Mouse (Mus musculus) hematopoietic multipotent progenitor cell, adult 10-12 weeks (in vitro differentiated cells): Measurements from ENCODE around the gene Gm17689. TPM values are rescaled to one million over a fixed set of nuclear protein-coding genes. Genes with fewer than 3 reads are reported as not detected.

Source experiments
- polyA plus RNA-seq: library from polyadenylated mRNA; stranded (reverse); fragments of >175 nt; gene quantifications from 2 replicates; pipeline ENCODE4 v1.2.3, GENCODE M21; 2012; ENCODE audit warnings: low replicate concordance

Gene Gm17689
- not detected in 2 replicates for polyA plus RNA-seq

GRCm38 (mm10) chr9:36582535-36582934 is at the start of gene Gm17689:
TSS of gene Gm17689 (minus strand) at chr9:36582635.

GRCm38 (mm10) chr9:36541863-36542262 is 40.6 kb downstream of the Gm17689 start, which contains the start of gene Gm5615:
TSS of gene Gm5615 (minus strand) at chr9:36541963.

Other genes with a start within 250 kb of the Gm17689 start
- gene Gm7257, start 150.8 kb downstream of the Gm17689 start, polyA plus RNA-seq = not detected in 2 replicates
- gene Gm9513, start 107.0 kb downstream of the Gm17689 start, polyA plus RNA-seq = not detected in 2 replicates
- gene Gm5615, start 40.7 kb downstream of the Gm17689 start, polyA plus RNA-seq = not detected in 2 replicates
- not detected in 2 replicates for gene A630095E13Rik, start 60.7 kb upstream of the Gm17689 start, polyA plus RNA-seq
- not detected in 2 replicates for gene Acrv1, start 110.6 kb upstream of the Gm17689 start, polyA plus RNA-seq
- gene Chek1, start 144.4 kb upstream of the Gm17689 start, polyA plus RNA-seq = 0.25 and 0.39 TPM in 2 replicates
- 1.2 and 8.7 TPM in 2 replicates for gene Stt3a, start 185.0 kb upstream of the Gm17689 start, polyA plus RNA-seq
- gene Ei24, start 214.8 kb upstream of the Gm17689 start, polyA plus RNA-seq = 27.6 and 34.8 TPM in 2 replicates
- not detected in 2 replicates for gene Fez1, start 239.2 kb upstream of the Gm17689 start, polyA plus RNA-seq